In the genomic region with DNA sequence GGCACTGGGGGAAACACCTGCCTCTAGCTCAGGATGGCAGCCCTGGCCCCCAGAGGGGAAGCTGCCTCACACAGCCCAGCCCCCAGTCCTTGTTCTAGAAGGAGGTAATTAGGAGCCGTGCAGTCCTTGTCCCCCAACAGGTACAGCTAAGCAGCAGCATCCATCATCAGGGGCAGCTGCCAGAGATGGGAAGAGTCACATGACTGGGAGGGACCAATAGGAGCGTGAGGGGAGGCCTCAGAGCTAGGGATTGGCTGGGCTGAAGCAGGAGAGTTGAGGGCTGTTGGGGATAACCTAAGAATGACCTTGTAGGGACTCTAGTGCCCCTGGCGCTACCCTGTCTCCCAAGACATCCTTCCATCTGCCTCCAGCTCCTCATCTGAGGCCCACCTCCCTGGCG, we compare ENCODE assay signal across 9 mouse cellular contexts. TPM values are rescaled to one million over a fixed set of nuclear protein-coding genes. Genes with fewer than 3 reads are reported as not detected.
DNase-seq lines count a peak whose midpoint lies in the region; ATAC-seq lines count a peak whose summit lies in the region.
"Had no signal": no experiment of that assay in that cellular context is flagged by ENCODE, and none has a peak within 500 bp of the region (broad histone marks: within the 10 kb centered on the region; RNA-seq: fewer than 3 reads in every experiment).

No protein-coding gene starts in this region.

- H3K9ac ChIP-seq in neural tube, embryonic 12.5 days: no peak overlapping the region

- peak overlapping the region; percentile 96 for H3K27ac ChIP-seq in neural tube, embryonic 12.5 days
- H3K27ac ChIP-seq: stomach, postnatal 0 days had no signal

- peak overlapping the region; percentile 46 for H3K4me2 ChIP-seq in neural tube, embryonic 12.5 days (replicated peaks)

- no peaks in the 10 kb centered on the region for H3K36me3 ChIP-seq in neural tube, embryonic 12.5 days

- DNase-seq in left cerebral cortex, postnatal 4 days: peak; percentile 18
- DNase-seq in left cerebral cortex, adult 11 months (ENCODE audit: low spot score): no peak
- DNase-seq in kidney, adult 8-10 months: peak; percentile 27 to 30
- DNase-seq in right cerebral cortex, postnatal 25 days: no peak
- no peak for DNase-seq in lung, postnatal 14 days

- intact Hi-C loops in left cerebral cortex, postnatal 4 days (cut with DNase I): no loop called here

- H3K4me1 ChIP-seq in neural tube, embryonic 12.5 days: peaks cover 70% of the 10 kb centered on the region

- no peak overlapping the region for H3K4me3 ChIP-seq in neural tube, embryonic 12.5 days

- 0 out of 2 replicates have a peak, but pooled peaks have one; percentile 32 for ATAC-seq in common myeloid progenitor, adult 5-6 weeks (replicated peaks; ENCODE audit: low read depth, poor library complexity, severe bottlenecking)
- ATAC-seq in neural tube, embryonic 12.5 days (ENCODE audit: low FRiP score, low read depth): peak; percentile 57
- no peak for ATAC-seq in CD4-positive, CD25-positive, alpha-beta regulatory T cell, adult 4 months

- H3K27me3 ChIP-seq in neural tube, embryonic 12.5 days (replicated peaks): no peaks in the 10 kb centered on the region

- 5% methylated on average over 4 of the region's 4 CpGs for WGBS in neural tube, embryonic 12.5 days

- 0 out of 2 replicates have a peak, but pooled peaks cover 3% of the 10 kb centered on the region for H3K9me3 ChIP-seq in neural tube, embryonic 12.5 days

RNA-seq across cellular contexts. Expression of a gene that starts 33.1 kb away (rescaled TPM):
- total RNA-seq in left cerebral cortex, postnatal 4 days (2021): 10 to 100 TPM; 26.4 to 27.4 TPM
- 4.2 and 4.9 TPM in 2 replicates for total RNA-seq in common myeloid progenitor, adult 5-6 weeks (2017)
- 66.6 and 68.0 TPM in 2 replicates for polyA plus RNA-seq in neural tube, embryonic 12.5 days (2016; fragmentation: Nextera tagmentation; extraction: Ambion mirVana)
- 1 to 10 TPM; 6.0 to 8.1 TPM for polyA plus RNA-seq in CD4-positive, CD25-positive, alpha-beta regulatory T cell, adult 4 months (2017; shearing (Covaris generic))

Comparison
In these comparisons a context has a peak if more than half of its experiments do, and no peak if none do; other contexts are left out.
1. DNase-seq: peak in left cerebral cortex, postnatal 4 days (single experiment) and kidney, adult 8-10 months (2 of 2); none in left cerebral cortex, adult 11 months (single experiment), right cerebral cortex, postnatal 25 days (single experiment) and lung, postnatal 14 days (single experiment).